Mouse (Mus musculus): ENCODE measurements around the gene Plscr5.

GRCm38 (mm10) chr9:92174176-92175075 is 18.3 kb upstream of the Plscr5 start:
- TF ChIP-seq MAX (IDR thresholded peaks at IDR 0.05; ENCODE audit: low read depth) (no peak), POLR2A (IDR thresholded peaks at IDR 0.05; ENCODE audit: insufficient read length, low read depth) (no peak), POLR2AphosphoS2 (IDR thresholded peaks at IDR 0.05; ENCODE audit: insufficient read length, low read depth) (no peak)
